Mouse (Mus musculus): ENCODE measurements at regions not wholly inside any gene's neighbourhood (a gene's known extent, or its start where the extent isn't known, plus 50 kb on each side); places are given as distances from the start of the nearest gene placed in this dataset.

GRCm38 (mm10) chr14:35906313-35906712 is 94.5 kb upstream of the 4930596D02Rik start:
- Histone ChIP-seq H3K9me3 (ENCODE audit: control insufficient read depth, low read length) (no peaks in the 10 kb centered on the region), H3K9ac (ENCODE audit: low read length) (no peak overlapping the region), H3K4me3 (ENCODE audit: control insufficient read depth in 1 of 2, insufficient read depth in 1 of 2, low read depth in 1 of 2, low read length in 2 of 2) (no peak overlapping the region), H3K4me2 (ENCODE audit: low read length) (no peak overlapping the region), H3K27ac (replicated peaks in 1 of 2; ENCODE audit: control insufficient read depth in 1 of 2, insufficient read depth in 1 of 2, low read depth in 2 of 2, low read length in 2 of 2) (no peak overlapping the region), H3K36me3 (ENCODE audit: control insufficient read depth, insufficient read depth, low read length) (no peaks in the 10 kb centered on the region), H3K4me1 (ENCODE audit: control insufficient read depth in 2 of 2, insufficient read depth in 2 of 2, low read length in 2 of 2) (no peaks in the 10 kb centered on the region), H3K27me3 (ENCODE audit: control insufficient read depth, insufficient read depth, low read length) (no peaks in the 10 kb centered on the region)
- ATAC-seq (ENCODE audit: insufficient number of reproducible peaks, insufficient read depth, low FRiP score, low read depth) = no peak
- 33% methylated on average over 5 of the region's 5 CpGs for WGBS

- H3K9me3 ChIP-seq (ENCODE audit: control insufficient read depth, low read length) = no peaks in the 10 kb centered on the region
- peaks cover 2 to 14% of the 10 kb centered on the region in 2 experiments for H3K4me1 ChIP-seq (ENCODE audit: control insufficient read depth in 2 of 2, insufficient read depth in 2 of 2, low read length in 2 of 2)
- H3K27me3 ChIP-seq (ENCODE audit: control insufficient read depth, insufficient read depth, low read length) = no peaks in the 10 kb centered on the region
- 20% methylated on average over 6 of the region's 6 CpGs for WGBS
- no peak overlapping the region for H3K9ac ChIP-seq (ENCODE audit: low read length)
- no peaks in the 10 kb centered on the region for H3K36me3 ChIP-seq (ENCODE audit: control insufficient read depth, insufficient read depth, low read length)
- ATAC-seq (ENCODE audit: insufficient number of reproducible peaks, insufficient read depth, low FRiP score, low read depth) = no peak; the same call in 1 of the 2 replicates
- H3K27ac ChIP-seq (replicated peaks in 1 of 2; ENCODE audit: control insufficient read depth in 1 of 2, insufficient read depth in 1 of 2, low read depth in 2 of 2, low read length in 2 of 2) = 0 out of 4 replicates have a peak overlapping the region, but pooled peaks of 1 of the 2 experiments have one; percentile 24
- no peak overlapping the region for H3K4me3 ChIP-seq (ENCODE audit: control insufficient read depth in 1 of 2, insufficient read depth in 1 of 2, low read depth in 1 of 2, low read length in 2 of 2)
- H3K4me2 ChIP-seq (ENCODE audit: low read length) = no peak overlapping the region
These were observed 73.0 kb upstream of the 4930596D02Rik start for GRCm38 (mm10) chr14:35884658-35885273.

GRCm38 (mm10) chr14:35874265-35874664 is 62.5 kb upstream of the 4930596D02Rik start:
- H3K36me3 ChIP-seq (ENCODE audit: control insufficient read depth, insufficient read depth, low read length) = no peaks in the 10 kb centered on the region
- ATAC-seq (ENCODE audit: insufficient number of reproducible peaks, insufficient read depth, low FRiP score, low read depth) = no peak
- no peak overlapping the region for H3K27ac ChIP-seq (replicated peaks in 1 of 2; ENCODE audit: control insufficient read depth in 1 of 2, insufficient read depth in 1 of 2, low read depth in 2 of 2, low read length in 2 of 2)
- no peak overlapping the region for H3K9ac ChIP-seq (ENCODE audit: low read length)
- no peaks in the 10 kb centered on the region for H3K27me3 ChIP-seq (ENCODE audit: control insufficient read depth, insufficient read depth, low read length)
- WGBS = 84% methylated on average over 2 of the region's 2 CpGs
- 0 out of 2 replicates have a peak, but pooled peaks cover under 1% of the 10 kb centered on the region for H3K9me3 ChIP-seq (ENCODE audit: control insufficient read depth, low read length)
- no peaks in the 10 kb centered on the region for H3K4me1 ChIP-seq (ENCODE audit: control insufficient read depth in 2 of 2, insufficient read depth in 2 of 2, low read length in 2 of 2)
- H3K4me2 ChIP-seq (ENCODE audit: low read length) = no peak overlapping the region
- no peak overlapping the region for H3K4me3 ChIP-seq (ENCODE audit: control insufficient read depth in 1 of 2, insufficient read depth in 1 of 2, low read depth in 1 of 2, low read length in 2 of 2)

All from heart, embryonic 14.5 days (tissue).